Mouse (Mus musculus) spleen, postnatal 14 days (tissue): Measurements from ENCODE around the gene Fbxo33.

ENCODE experiments used
- DNase-seq, 2 experiments: peaks; one replicate each; pipeline ENCODE4 v3.0.0; 2021 to 2022; ENCODE audit warnings: low spot score in 2 of 2

The Fbxo33 gene

GRCm38 (mm10) chr12:59198750-59199149 lies 20.8 kb downstream of the Fbxo33 start:
- DNase-seq, result no peak

- DNase-seq, result no peak
Observed at GRCm38 (mm10) chr12:59195941-59196340, 23.6 kb downstream of the Fbxo33 start.

- no peak for DNase-seq
Observed at GRCm38 (mm10) chr12:59195065-59195464, 24.5 kb downstream of the Fbxo33 start.

- no peak for DNase-seq
Observed at GRCm38 (mm10) chr12:59194341-59195003, 25.1 kb downstream of the Fbxo33 start.

DNA sequence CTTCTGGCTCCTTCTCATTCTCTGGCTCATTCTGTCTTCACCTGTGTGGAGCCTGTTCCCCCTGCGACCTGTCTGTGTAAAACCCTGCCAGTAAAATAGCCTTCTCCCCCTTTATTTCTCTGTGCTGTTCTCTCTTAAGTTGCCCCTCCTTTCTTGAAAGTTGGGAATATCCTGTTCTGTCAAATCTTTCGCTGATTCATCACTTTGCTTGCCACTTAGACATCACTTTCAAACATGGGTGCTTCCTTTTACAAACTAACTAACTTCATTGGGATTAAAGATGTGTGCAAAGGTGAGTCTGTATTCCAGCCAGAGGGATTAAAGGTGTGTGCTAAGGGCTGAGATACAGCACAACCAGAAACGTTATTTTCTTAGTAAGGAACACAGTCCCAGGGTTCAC lies 25.9 kb downstream of the Fbxo33 start:
- DNase-seq, result no peak

GRCm38 (mm10) chr12:59188086-59188682 lies 31.3 kb downstream of the Fbxo33 start:
- no peak for DNase-seq

DNA sequence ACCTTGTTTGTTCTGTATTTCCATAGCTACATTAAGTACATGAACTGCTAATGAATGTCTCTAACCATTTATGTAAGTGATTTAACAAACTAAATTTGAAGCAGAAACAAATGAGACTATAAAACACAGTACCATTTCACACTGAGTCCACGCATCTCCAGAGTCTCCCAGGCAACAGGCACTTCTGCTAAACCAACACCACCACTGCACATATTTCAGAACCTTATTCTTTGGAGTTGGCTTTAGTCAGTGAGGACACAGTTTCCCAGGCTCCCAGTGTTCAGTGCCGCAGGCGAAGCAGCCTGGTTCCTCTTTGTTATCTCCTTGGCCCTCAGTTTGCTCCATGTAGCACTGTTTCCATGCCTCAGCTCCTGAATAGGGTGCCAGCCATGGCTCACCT lies 41.7 kb downstream of the Fbxo33 start:
- DNase-seq, result no peak

GRCm38 (mm10) chr12:59169935-59170334 lies 49.6 kb downstream of the Fbxo33 start:
- DNase-seq, result no peak

DNA sequence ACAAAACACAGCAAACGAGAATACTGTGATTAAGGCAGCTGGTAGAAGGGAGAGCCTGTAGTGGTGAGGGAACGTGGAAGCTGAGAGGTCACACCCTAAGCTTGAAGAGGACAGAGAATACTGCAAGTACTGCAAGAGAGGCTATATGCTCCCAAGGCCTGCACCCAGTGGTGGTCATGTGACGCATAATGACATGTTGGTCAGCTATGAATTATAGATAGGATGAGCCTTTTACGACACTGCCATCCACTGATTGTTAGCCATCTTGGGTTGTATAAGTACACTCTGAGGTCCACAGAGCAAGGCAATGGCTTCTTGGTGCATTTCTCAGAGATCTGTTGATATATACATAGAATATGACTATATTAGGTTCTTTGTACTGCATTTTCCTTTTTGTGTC lies 53.0 kb downstream of the Fbxo33 start:
- DNase-seq, result no peak

- no peak for DNase-seq
Observed at GRCm38 (mm10) chr12:59164522-59164921, 55.0 kb downstream of the Fbxo33 start.

GRCm38 (mm10) chr12:59162797-59163196 lies 56.7 kb downstream of the Fbxo33 start:
- DNase-seq, result no peak

DNA sequence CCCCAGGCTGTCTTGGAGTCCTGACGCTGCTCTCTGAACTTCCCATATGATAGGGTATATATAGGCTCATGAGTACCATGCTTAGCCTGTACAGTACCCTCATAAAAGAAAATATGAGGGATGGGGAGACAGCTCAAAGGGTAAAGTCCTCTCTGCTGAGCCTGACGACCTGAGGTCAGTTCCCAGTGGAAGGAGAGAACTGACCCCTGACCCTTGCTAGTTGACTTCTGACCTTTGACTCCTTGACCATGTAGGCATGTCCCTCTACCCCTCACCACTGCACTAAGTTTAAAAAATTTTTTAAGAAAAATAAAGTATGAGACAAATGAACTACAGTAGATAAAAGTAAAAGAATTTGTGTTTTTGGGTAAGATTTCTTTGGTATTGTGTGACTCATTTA lies 58.4 kb downstream of the Fbxo33 start:
- DNase-seq, result no peak
